Mouse (Mus musculus) embryo, embryonic 11 days (tissue): ENCODE data around the gene Itga7.
"Not testable (repeated sequence)": the region's sequence is repeated elsewhere in the genome, so short reads cannot be mapped to it uniquely, and the experiment has no call there.

Source experiments
- DNase-seq: peaks from one replicate; pipeline ENCODE4 v3.0.0-alpha.2; 2015

The Itga7 gene

GRCm38 (mm10) chr10:128935826-128936440 is 2.3 kb downstream of the Itga7 start:
- no peak for DNase-seq

- DNase-seq: no peak
These were observed 4.3 kb downstream of the Itga7 start for GRCm38 (mm10) chr10:128937756-128938390.

- DNase-seq: no peak
These were observed 4.8 kb downstream of the Itga7 start for GRCm38 (mm10) chr10:128938457-128938856.

- no peak for DNase-seq
These were observed 5.4 kb downstream of the Itga7 start for GRCm38 (mm10) chr10:128938974-128939373.

- DNase-seq: no peak
These were observed 7.0 kb downstream of the Itga7 start for GRCm38 (mm10) chr10:128940475-128941061.

GRCm38 (mm10) chr10:128945675-128946074 is 12.1 kb downstream of the Itga7 start:
- DNase-seq: no peak

- DNase-seq: no peak
These were observed 13.9 kb downstream of the Itga7 start for GRCm38 (mm10) chr10:128947496-128947895.

- no peak for DNase-seq
These were observed 16.7 kb downstream of the Itga7 start for GRCm38 (mm10) chr10:128950208-128950887.

GRCm38 (mm10) chr10:128958340-128958739 is 24.7 kb downstream of the Itga7 start:
- no peak for DNase-seq

- DNase-seq: no peak
These were observed 26.5 kb downstream of the Itga7 start for GRCm38 (mm10) chr10:128960142-128960541.

- no peak for DNase-seq
These were observed 27.3 kb downstream of the Itga7 start, which contains the start of gene Mettl7b for GRCm38 (mm10) chr10:128960590-128961584. Gene Mettl7b, minus strand, starts transcription at chr10:128960988.

- DNase-seq: no peak
These were observed 31.3 kb downstream of the Itga7 start for GRCm38 (mm10) chr10:128964961-128965360.

GRCm38 (mm10) chr10:128965871-128966270 is 32.3 kb downstream of the Itga7 start:
- DNase-seq: no peak

- no peak for DNase-seq
These were observed 34.7 kb downstream of the Itga7 start for GRCm38 (mm10) chr10:128968341-128968749.

GRCm38 (mm10) chr10:128970740-128971250 is 37.2 kb downstream of the Itga7 start:
- no peak for DNase-seq

GRCm38 (mm10) chr10:128972841-128973240 is 39.2 kb downstream of the Itga7 start:
- DNase-seq: no peak

- DNase-seq: no peak
These were observed 42.8 kb downstream of the Itga7 start for GRCm38 (mm10) chr10:128976395-128976794.

- peak; percentile 76 for DNase-seq
These were observed 44.0 kb downstream of the Itga7 start for GRCm38 (mm10) chr10:128977522-128978114.

- no peak for DNase-seq
These were observed 47.2 kb downstream of the Itga7 start for GRCm38 (mm10) chr10:128980644-128981365.

- not testable (repeated sequence) for DNase-seq
These were observed 55.5 kb downstream of the Itga7 start, which contains the start of gene Olfr9 for GRCm38 (mm10) chr10:128989131-128989530. Gene Olfr9, plus strand, starts transcription at chr10:128989431.
